Mouse (Mus musculus) gastrocnemius, adult 8-10 months (tissue): ENCODE measurements around the gene Csde1. TPM values are rescaled to one million over a fixed set of nuclear protein-coding genes. Genes with fewer than 3 reads are reported as not detected.

ENCODE experiments used
- total RNA-seq, 4 experiments: library from RNA; stranded (reverse); gene quantifications; 2 replicates each; pipeline ENCODE4 v1.2.4; 2022

The Csde1 gene
- total RNA-seq, 4 experiments from 2014 or later = 1,070 to 1,406 (median 1,168) TPM

Other genes starting within 250 kb of the Csde1 start
- not detected for gene Tshb, start 237.7 kb upstream of the Csde1 start, total RNA-seq
- not detected for gene Sycp1, start 84.3 kb upstream of the Csde1 start, total RNA-seq
- not detected for gene Nr1h5, start 56.3 kb upstream of the Csde1 start, total RNA-seq
- gene Sike1, start 24.7 kb upstream of the Csde1 start, total RNA-seq = 10 to 100 TPM; 27.7 to 31.4 (median 29.6) TPM
- gene Nras, start 37.9 kb downstream of the Csde1 start, total RNA-seq = 10 to 100 TPM; 46.3 to 56.6 (median 51.7) TPM
- 1,000 to 10,000 TPM; 1,212 to 1,718 (median 1,419) TPM for gene Ampd1, start 53.6 kb downstream of the Csde1 start, total RNA-seq
- gene Dennd2c, start 82.2 kb downstream of the Csde1 start, total RNA-seq = 1 to 10 TPM; 2.1 to 4.1 (median 3.0) TPM
- 10 to 100 TPM; 38.5 to 46.0 (median 40.4) TPM for gene Bcas2, start 151.2 kb downstream of the Csde1 start, total RNA-seq